Mouse (Mus musculus) T-helper 1 cell (primary cell): ENCODE measurements around the gene Clic3.
"Not testable (repeated sequence)": the region's sequence is repeated elsewhere in the genome, so short reads cannot be mapped to it uniquely, and the experiment has no call there.

Source experiments
- in situ Hi-C: fragments of 300-600 bp; cut with MboI, MseI; formaldehyde crosslinking; loops from one replicate; pipeline ENCODE4 v1.15.1; 2025; ENCODE audit warnings: high pct_unique_total_duplicates

Clic3 gene

DNA sequence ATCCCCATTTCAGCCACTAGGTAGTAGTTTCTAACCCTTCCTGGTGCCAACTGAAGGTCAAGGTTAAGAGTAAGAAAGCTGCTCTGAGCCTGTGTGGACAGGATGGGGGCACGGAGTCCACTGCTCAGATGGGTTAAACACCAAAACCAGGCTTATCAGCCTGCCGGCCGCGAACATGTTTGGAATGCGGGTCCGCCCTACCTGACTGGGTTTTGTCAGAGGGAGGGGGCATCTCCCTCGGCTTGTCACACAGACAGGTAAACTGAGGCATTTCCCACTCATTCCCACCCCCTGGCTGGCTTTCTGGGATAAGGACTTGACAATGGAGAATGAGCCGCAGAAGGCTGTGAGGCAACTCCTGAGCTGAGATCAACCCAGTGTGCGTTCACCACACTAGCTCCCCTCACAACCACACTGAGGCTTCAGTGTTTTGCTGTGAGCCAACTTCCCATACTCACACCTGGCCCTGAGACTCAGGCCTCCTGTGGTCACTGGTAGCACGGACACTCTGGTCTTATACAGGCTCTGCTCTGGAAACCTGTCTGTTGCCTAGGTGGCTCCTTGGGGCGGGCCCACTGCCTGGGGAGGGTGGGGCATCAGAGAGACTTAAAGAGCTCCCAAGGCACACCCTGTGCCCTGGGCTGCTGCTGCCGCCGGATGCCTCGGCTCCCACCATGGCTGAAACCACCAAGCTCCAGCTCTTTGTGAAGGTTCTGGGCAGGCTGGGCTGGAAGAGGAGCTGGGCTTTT is at the start of gene Clic3:
Clic3 (plus strand) TSS at position 634 of the 749 bp plus-strand sequence.
- in situ Hi-C loops = no loop called here

DNA sequence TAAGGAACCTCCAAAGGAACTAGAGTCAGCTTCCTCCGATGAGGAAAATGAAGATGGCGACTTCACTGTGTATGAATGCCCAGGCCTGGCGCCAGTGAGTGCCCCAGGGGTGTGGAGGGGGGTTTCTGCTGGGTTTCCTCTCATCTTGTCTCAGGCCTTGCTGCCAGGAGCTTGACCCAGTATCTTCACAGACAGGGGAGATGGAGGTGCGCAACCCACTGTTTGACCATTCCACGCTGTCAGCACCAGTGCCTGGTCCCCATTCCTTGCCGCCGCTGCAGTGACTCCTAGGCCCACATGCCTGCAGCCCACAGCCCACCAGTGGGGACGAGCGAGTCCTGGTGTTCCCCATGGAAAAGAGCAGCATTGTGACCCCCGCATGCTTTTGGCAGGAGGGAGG is 47.7 kb upstream of the Clic3 start:
- in situ Hi-C loops = no loop called here

DNA sequence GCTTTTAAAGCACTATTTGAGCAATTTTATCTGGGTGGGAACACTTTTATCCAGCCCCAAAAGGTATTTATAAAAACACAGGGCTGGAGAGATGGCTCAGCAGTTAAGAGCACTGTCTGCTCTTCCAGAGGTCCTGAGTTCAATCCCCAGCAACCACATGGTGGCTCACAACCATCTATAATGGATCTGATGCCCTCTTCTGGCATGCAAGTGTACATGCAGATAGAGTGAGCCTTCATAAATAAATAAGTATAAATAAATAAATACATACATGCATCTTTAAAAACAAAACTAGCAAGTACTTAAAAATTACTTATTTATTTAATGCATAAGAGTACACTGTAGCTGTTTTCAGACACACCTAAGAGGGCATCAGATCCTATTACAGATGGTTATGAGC is 43.2 kb upstream of the Clic3 start:
- in situ Hi-C loops = not testable (repeated sequence)

GRCm38 (mm10) chr2:25417426-25417825 is 39.2 kb upstream of the Clic3 start:
- in situ Hi-C loops = no loop called here

- in situ Hi-C loops = no loop called here
Observed at GRCm38 (mm10) chr2:25421896-25422295, 34.7 kb upstream of the Clic3 start.

DNA sequence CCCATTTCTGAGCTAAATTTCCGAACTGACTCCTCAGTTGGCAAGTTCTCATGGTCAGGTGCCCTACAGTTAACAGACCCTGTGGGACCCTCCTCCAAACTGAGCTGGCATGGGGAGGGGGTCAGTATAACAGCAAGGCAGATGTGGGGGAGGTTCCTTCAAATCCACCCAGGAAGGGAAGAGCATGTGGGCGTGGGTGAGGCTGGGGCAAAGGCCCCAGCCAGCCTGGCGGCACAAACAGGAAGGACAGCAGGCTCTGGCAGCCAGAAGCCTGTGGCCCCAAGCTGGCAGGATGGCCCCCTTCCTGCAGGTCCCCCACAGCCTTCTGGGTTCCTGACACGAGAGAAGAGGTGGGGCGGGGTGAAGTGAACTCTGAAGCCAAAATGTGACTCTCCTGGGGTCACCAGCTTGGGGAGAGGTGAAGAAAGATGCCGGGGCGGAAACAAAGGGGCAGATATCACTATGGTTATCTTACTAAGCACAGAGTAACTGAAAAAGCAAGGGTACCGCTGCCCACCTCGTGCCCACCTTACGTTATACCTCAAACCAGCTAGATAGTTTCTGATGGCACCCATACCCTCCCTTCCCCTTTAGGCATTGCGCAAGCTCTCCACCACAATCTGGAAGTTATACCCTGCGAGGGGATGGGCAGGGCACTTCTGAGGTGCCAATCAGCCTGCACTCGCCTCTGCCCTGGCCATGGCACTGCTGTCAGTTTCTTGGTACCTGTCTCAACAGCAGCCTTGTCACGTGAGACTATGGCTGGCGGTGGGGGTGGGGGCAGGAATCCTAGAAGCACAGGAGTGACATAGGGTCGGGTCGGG is 33.8 kb upstream of the Clic3 start, which contains the start of gene Fut7:
Fut7 (plus strand) TSS at position 681 of the 824 bp plus-strand sequence.
- in situ Hi-C loops = no loop called here

GRCm38 (mm10) chr2:25423626-25424025 is 33.0 kb upstream of the Clic3 start:
- in situ Hi-C loops = no loop called here

GRCm38 (mm10) chr2:25425481-25425880 is 31.2 kb upstream of the Clic3 start:
- in situ Hi-C loops = no loop called here

DNA sequence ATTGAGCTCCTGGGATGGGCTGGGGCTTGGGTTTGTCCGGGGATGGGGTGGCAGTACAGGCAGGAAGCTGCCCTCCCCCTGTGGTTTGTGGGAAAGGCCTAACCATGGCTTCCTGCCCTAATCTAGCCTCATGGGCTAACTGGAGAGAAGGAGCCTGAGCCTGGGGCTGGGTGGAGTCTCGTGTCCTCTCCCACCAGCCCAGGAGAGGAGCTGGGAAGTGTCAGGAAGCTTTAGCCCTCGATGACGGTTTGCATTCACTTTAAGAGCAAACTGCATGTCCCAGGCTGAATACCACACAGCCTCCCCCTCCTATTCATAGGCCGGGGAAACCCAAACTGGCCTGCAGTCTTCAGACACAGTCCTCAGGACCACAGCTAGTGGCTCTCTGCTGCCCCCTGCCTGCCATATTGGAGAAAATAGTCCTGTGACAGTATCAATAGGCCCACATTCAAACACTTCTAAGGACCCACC is 29.9 kb upstream of the Clic3 start:
- in situ Hi-C loops = no loop called here

DNA sequence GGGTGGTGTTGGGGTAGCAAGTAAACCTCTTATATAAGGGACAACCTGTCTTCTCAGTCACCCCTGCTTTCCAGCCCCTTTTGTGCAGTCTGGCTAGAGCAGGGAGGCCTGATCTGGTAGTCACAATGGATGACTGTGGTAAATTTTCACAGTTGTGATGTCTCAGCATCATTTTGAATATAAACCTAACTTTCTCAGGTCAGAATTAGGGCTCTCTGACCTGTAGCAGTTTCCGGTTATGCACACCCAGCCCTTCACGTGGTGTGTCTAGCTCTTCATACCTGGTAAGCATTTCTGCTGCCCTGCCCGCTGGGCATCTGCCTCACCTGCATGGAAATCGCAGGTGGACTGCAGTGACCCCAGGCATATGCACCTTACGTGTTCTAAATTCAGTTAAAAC is 29.4 kb upstream of the Clic3 start:
- in situ Hi-C loops = no loop called here

DNA sequence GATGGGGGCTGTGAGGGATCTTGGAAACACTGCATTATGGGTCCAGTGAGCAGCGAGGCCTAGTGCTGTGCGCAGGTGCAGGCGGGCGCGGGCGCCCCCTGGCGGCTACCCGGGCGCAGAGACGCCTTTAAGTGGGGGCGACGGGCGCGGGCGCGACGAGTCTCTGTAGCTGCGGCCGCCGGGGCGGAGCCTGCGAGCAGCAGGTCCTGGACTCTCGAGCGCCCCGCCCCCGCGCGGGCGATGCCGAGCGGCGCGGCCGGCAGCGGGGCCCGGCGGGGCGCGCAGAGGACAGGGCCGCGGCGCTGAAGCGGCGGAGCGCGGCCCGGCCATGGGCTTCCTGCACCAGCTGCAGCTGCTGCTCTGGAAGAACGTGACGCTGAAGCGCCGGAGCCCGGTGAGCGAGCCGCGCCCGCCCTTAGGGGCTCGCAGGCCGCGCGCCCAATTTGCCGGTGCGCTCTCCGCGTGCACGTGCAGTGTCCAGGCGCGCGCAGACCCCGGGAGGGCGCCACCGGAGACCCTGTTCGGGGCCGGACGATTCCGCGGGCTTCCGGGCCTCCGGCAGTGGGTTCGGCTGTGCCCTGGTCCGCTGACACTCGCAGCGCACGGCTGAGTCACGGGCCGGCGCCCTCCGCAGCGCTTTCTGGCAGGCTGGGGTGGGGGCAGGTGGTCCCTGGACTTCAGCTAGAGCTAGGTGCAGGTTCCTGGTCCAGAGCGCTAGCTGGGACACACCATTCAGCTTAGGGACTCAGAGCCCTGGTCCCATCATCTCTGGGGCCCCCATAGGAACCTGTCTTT is 28.0 kb upstream of the Clic3 start, which contains the start of gene Abca2:
Abca2 (plus strand) TSS at position 262 of the 795 bp plus-strand sequence.
- in situ Hi-C loops = no loop called here

DNA sequence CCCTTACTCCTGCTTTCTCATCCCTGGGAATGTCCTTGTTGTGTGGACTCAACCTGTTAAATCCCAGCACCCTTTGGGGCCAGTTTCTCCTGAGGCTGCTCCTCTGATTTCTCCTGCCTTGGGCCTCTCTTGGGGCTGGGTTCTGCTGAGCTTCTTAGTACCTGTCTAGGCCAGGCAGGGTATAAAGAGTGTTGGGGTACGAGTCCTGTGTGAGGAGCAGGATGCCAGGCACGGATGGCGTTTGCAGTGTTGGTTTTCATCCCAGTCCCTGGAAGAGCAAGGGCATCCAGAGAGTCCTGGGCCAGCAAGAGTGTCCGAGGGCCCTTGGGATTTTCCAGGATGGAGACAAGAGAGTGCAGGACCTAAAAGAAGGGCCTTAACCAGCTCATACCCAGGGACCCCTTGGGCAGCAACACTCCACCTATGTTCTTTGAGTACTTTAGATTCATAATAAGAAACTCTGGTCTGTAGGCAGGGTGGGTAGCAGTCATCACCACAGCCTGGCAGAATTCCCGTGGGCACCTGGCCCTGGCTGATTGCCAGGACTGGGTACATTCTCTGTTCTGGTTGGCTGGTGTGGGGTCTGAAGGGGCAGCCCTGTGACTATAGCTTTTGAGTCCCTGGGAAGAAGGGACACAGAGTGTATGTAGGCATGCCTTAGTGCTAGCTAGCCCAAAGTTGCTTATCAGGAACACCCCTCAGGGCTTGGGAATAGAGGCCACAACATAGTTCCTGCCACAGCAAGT is 27.0 kb upstream of the Clic3 start:
- in situ Hi-C loops = loop anchor here (5.0 kb wide), 1 partner anchor 48 kb away; no protein-coding TSS in a partner anchor

DNA sequence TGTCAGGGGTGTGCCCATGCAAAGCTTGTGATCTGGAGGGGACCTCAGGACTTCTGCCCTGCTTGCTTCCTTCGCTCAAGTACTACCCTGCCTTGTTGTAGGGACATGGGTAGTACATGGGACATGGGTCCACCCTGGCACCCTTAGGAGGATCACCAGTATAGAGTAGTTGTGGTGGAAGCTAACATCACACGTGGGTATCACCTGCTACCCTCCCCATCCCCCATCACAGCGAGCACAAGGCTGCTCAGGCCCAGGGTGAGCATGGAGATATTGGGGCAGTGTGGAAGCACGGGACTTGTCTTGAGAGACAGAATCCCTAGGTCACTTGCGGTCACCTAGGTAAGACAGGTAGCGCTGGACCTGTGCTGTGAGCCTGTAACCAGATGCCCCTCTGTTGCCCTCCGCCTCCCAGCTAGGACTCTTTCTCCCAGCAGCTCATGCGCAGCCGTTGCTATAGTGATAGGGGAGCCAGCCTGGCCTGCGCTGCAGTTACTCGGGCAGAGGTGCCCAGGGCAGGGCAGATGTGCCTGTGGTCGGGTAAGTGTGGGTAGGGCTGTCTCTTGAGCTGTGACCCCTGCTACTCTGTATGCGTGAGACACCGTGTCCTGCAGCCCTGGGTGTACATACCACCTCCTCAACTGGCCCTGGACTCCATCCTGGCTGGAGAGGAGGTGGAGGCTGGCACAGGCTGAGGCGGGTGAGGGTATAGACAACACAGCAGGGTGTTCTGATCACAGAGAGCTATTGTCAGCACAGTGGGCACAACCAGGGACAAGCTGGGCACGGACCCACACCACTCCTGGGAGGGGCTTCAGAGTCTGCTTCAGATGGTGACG is 26.0 kb upstream of the Clic3 start:
- in situ Hi-C loops = loop anchor here (5.0 kb wide), 1 partner anchor 47 kb away; no protein-coding TSS in a partner anchor

DNA sequence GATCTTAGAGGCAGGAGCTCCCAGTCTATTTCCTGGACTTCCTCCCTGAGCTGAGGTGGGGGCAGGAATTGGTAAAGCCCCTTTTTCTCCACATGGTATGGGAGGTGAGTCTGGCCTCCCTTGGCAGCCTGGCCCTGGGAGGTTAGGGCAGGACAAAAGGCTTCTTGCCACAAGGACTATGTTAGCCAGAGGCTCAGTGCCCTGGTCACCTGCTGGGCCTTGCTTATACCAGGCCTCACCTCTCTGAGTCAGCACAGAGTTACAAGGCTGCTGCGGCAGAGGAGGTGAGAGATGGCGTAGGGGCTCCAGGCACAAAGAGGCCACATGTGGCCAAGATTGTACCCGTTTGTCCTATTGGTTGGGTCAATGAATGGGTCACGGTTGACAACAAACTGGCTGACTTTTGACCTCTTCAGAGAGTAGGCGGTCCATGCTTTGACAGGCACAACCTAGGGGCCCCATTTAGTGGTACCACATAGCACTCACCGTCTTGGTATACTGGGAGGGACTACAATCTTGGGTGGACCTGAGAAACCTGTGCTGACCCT is 25.3 kb upstream of the Clic3 start:
- in situ Hi-C loops = loop anchor here (5.0 kb wide), 1 partner anchor 46 kb away; no protein-coding TSS in a partner anchor

- in situ Hi-C loops = loop anchor here (5.0 kb wide), 1 partner anchor 45 kb away; no protein-coding TSS in a partner anchor
Observed at GRCm38 (mm10) chr2:25432326-25433098, 24.1 kb upstream of the Clic3 start.

- in situ Hi-C loops = loop anchor here (5.0 kb wide), 1 partner anchor 44 kb away; no protein-coding TSS in a partner anchor
Observed at GRCm38 (mm10) chr2:25433101-25433500, 23.5 kb upstream of the Clic3 start.

DNA sequence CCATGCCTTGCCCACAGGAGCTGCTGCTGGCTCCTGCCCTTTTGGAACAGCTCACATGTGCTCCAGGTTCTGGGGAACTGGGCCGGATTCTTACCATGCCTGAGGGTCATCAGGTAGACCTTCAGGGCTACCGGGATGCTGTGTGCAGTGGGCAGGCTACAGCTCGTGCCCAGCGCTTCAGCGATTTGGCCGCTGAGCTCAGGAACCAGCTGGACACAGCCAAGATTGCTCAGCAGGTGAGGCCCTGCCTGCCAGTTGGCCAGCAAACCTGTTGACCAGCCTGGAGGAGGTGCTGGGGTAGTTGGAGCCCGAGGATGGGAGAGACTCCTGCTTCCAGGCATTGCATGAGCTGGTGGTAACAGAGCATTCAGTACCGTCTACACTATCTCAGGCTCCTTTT is 22.3 kb upstream of the Clic3 start:
- in situ Hi-C loops = loop anchor here (5.0 kb wide), 1 partner anchor 43 kb away; no protein-coding TSS in a partner anchor

DNA sequence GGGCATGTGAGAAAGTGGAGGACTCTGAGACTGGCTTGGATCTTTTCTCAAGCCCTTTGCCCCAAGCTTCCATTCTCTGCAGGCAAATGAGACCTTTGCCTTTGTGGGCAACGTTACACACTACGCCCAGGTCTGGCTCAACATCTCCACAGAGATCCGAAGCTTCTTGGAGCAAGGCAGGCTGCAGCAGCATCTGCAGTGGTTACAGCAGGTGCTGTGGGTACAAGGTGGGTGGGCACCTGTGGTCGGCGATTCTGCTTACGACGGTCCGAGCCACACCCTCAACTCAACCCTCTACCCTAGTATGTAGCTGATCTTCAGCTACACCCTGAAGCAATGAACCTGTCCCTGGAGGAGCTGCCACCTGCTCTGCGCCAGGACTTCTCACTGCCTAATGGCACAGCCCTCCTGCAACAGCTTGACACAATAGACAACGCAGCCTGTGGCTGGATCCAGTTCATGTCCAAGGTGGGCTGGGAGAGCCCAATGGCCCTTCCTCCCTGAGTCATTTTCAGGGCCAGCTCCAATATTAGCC is 20.3 kb upstream of the Clic3 start:
- in situ Hi-C loops = no loop called here
